Mouse (Mus musculus): ENCODE measurements around the gene Kcnk4. TPM values are rescaled to one million over a fixed set of nuclear protein-coding genes. Genes with fewer than 3 reads are reported as not detected.

Kcnk4 gene
- polyA plus RNA-seq, 1 experiment from 2014 or later: not detected

- H3K4me3 ChIP-seq: peak overlapping the region; percentile 7; the same call in 1 of the 2 replicates
- H3K27ac ChIP-seq: no peak overlapping the region
- H3K9me3 ChIP-seq: no peaks in the 10 kb centered on the region
- peaks cover 39% of the 10 kb centered on the region for H3K27me3 ChIP-seq (ENCODE audit: insufficient read depth, poor library complexity, severe bottlenecking)
- no peak for DNase-seq (ENCODE audit: low spot score)
- H3K4me1 ChIP-seq (replicated peaks): peaks cover 37% of the 10 kb centered on the region
- 90% methylated on average over 20 of the region's 20 CpGs for WGBS
- 0 out of 2 replicates have a peak, but pooled peaks cover 2% of the 10 kb centered on the region for H3K36me3 ChIP-seq
These were observed 5.0 kb upstream of the Kcnk4 start for GRCm38 (mm10) chr19:6939106-6940002.

DNA sequence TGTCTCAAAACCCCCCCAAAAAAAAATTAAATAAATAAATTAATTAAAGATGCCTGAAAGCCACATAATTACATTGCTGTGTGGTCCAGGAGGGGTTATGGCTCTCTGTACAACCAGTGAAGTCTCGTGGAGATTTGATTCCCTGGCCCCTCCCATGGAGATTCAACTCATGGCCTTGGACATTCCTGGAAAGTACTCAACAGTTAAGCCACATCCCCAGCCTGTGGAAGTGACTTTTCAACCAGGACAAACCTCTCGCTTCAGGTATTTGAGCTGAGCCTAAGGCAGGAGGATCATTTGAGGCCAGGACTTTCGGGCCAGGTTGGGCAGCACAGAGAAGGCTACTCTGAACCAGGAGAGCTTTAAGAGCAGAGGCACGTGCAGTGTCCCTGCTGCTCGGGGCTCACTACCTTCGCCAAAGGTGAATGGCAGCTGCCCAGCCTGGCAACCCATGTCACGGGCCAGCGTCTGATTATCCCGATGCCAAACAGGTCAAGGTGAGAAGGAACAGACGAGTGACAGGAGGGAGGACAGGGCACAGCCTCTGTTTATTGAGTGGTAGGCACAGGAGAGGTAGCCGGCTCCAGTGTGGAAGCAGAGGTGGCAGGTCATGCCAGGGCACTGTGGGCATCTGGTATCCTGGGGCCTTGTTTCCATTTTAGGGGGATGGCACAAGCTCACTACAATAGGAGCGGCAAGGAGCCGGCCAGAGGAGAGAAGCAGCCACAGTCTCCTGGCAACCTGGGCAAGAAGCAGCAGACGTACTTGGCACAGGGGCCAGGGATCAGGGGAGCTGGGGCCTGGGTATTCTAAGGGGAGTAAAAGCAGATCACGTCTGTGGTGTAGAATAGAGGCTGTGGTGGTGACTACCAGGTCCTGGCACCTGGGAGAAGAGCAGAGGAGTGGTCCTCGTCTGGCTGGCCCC, 3.5 kb upstream of the Kcnk4 start:
- Histone ChIP-seq H3K36me3 (0 out of 2 replicates have a peak, but pooled peaks cover 2% of the 10 kb centered on the region), H3K4me3 (no peak overlapping the region), H3K9me3 (no peaks in the 10 kb centered on the region), H3K27me3 (ENCODE audit: insufficient read depth, poor library complexity, severe bottlenecking) (peaks cover 55% of the 10 kb centered on the region), H3K4me1 (replicated peaks) (peaks cover 46% of the 10 kb centered on the region), H3K27ac (no peak overlapping the region)
- WGBS: 80% methylated on average over 16 of the region's 16 CpGs
- no peak for DNase-seq (ENCODE audit: low spot score)

- Histone ChIP-seq H3K9me3 (no peaks in the 10 kb centered on the region), H3K4me3 (no peak overlapping the region), H3K4me1 (replicated peaks) (peaks cover 43% of the 10 kb centered on the region), H3K36me3 (0 out of 2 replicates have a peak, but pooled peaks cover 2% of the 10 kb centered on the region), H3K27me3 (ENCODE audit: insufficient read depth, poor library complexity, severe bottlenecking) (peaks cover 70% of the 10 kb centered on the region), H3K27ac (no peak overlapping the region)
- 12% methylated on average over 3 of the region's 3 CpGs for WGBS
- DNase-seq (ENCODE audit: low spot score): no peak
These were observed 2.0 kb upstream of the Kcnk4 start for GRCm38 (mm10) chr19:6936299-6936698.

- Histone ChIP-seq H3K4me1 (replicated peaks) (peaks cover 21% of the 10 kb centered on the region), H3K27ac (peak overlapping the region; percentile 13; the same call in 1 of the 2 replicates), H3K9me3 (no peaks in the 10 kb centered on the region), H3K4me3 (peak overlapping the region; percentile 45), H3K27me3 (ENCODE audit: insufficient read depth, poor library complexity, severe bottlenecking) (peaks cover 91% of the 10 kb centered on the region), H3K36me3 (0 out of 2 replicates have a peak, but pooled peaks cover 2% of the 10 kb centered on the region)
- peak; percentile 34 for DNase-seq (ENCODE audit: low spot score)
- 4% methylated on average over 58 of the region's 58 CpGs for WGBS
These were observed 700 bp downstream of the Kcnk4 start for GRCm38 (mm10) chr19:6933436-6934194.

GRCm38 (mm10) chr19:6933102-6933435, 1.2 kb downstream of the Kcnk4 start:
- H3K9me3 ChIP-seq: no peaks in the 10 kb centered on the region

GRCm38 (mm10) chr19:6932018-6932417, 2.3 kb downstream of the Kcnk4 start:
- H3K9me3 ChIP-seq: no peaks in the 10 kb centered on the region
- H3K4me1 ChIP-seq (replicated peaks): peaks cover 26% of the 10 kb centered on the region
- H3K4me3 ChIP-seq: no peak overlapping the region
- H3K36me3 ChIP-seq: no peaks in the 10 kb centered on the region
- WGBS: 43% methylated on average over 1 of the region's 1 CpGs
- no peak for DNase-seq (ENCODE audit: low spot score)
- H3K27ac ChIP-seq: no peak overlapping the region
- peaks cover 95% of the 10 kb centered on the region for H3K27me3 ChIP-seq (ENCODE audit: insufficient read depth, poor library complexity, severe bottlenecking)

More at GRCm38 (mm10) chr19:6933102-6933435, 1.2 kb downstream of the Kcnk4 start:
- Histone ChIP-seq H3K27ac (no peak overlapping the region), H3K27me3 (ENCODE audit: insufficient read depth, poor library complexity, severe bottlenecking) (peaks cover 91% of the 10 kb centered on the region), H3K4me3 (peak overlapping the region; percentile 45; the same call in 1 of the 2 replicates), H3K4me1 (replicated peaks) (peaks cover 24% of the 10 kb centered on the region), H3K36me3 (no peaks in the 10 kb centered on the region)
- no peak for DNase-seq (ENCODE audit: low spot score)
- 20% methylated on average over 4 of the region's 4 CpGs for WGBS

GRCm38 (mm10) chr19:6931002-6931401, 3.3 kb downstream of the Kcnk4 start:
- H3K36me3 ChIP-seq: no peaks in the 10 kb centered on the region
- no peak overlapping the region for H3K27ac ChIP-seq
- WGBS: 0% methylated on average over 2 of the region's 2 CpGs
- H3K4me3 ChIP-seq: no peak overlapping the region
- H3K9me3 ChIP-seq: 0 out of 2 replicates have a peak, but pooled peaks cover 2% of the 10 kb centered on the region
- peaks cover 35% of the 10 kb centered on the region for H3K4me1 ChIP-seq (replicated peaks)
- no peak for DNase-seq (ENCODE audit: low spot score)
- peaks cover 100% of the 10 kb centered on the region for H3K27me3 ChIP-seq (ENCODE audit: insufficient read depth, poor library complexity, severe bottlenecking)

- Histone ChIP-seq H3K36me3 (no peaks in the 10 kb centered on the region), H3K27ac (no peak overlapping the region), H3K27me3 (ENCODE audit: insufficient read depth, poor library complexity, severe bottlenecking) (peaks cover 100% of the 10 kb centered on the region), H3K4me3 (0 out of 2 replicates have a peak overlapping the region, but pooled peaks have one; percentile 0), H3K9me3 (0 out of 2 replicates have a peak, but pooled peaks cover 2% of the 10 kb centered on the region), H3K4me1 (replicated peaks) (peaks cover 36% of the 10 kb centered on the region)
- WGBS: 8% methylated on average over 9 of the region's 9 CpGs
- DNase-seq (ENCODE audit: low spot score): no peak
These were observed 6.2 kb downstream of the Kcnk4 start for GRCm38 (mm10) chr19:6928080-6928479.

- Histone ChIP-seq H3K9me3 (0 out of 2 replicates have a peak, but pooled peaks cover 2% of the 10 kb centered on the region), H3K27ac (no peak overlapping the region), H3K27me3 (ENCODE audit: insufficient read depth, poor library complexity, severe bottlenecking) (peaks cover 97% of the 10 kb centered on the region), H3K36me3 (no peaks in the 10 kb centered on the region), H3K4me3 (peak overlapping the region; percentile 36), H3K4me1 (replicated peaks) (peaks cover 43% of the 10 kb centered on the region)
- DNase-seq (ENCODE audit: low spot score): peak; percentile 46
- WGBS: 10% methylated on average over 26 of the region's 26 CpGs
These were observed 7.6 kb downstream of the Kcnk4 start for GRCm38 (mm10) chr19:6926559-6927255.

DNA sequence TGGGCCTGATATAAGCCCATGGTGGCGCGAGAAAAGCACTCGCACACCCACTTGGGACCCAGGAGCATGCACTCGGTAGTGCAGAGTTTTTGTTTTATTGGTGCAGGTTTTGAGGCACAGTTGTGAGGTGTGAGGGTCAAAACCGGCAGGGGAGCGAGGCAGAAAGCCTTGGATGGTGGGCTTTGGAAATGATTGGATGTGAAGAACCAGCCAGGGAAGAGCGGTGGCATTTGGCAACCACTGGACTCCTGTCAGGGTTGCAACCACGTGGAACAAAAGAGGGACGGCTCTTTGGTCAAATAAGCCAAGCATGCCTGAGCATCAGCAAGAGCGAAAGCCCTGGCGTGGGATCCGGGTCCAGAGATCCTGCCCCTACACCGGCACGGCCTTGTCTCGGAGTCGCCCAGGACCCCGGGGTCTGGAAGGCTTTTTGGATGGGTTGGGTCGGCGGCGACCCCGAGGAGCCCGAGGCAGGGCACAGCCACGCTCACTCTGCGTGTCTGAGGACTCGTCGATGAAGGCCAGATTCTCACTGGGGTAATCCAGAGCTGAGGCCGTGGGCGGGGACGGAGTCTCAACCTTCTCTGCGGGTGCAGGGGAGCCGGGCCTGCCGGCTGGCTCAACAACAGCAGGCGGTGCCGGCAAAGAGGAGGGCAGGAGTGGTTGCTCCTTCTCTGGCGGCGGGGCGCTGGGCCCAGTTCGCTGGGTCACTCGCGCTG, 8.5 kb downstream of the Kcnk4 start:
- WGBS: 4% methylated on average over 40 of the region's 40 CpGs
- DNase-seq (ENCODE audit: low spot score): peak; percentile 22
- Histone ChIP-seq H3K9me3 (0 out of 2 replicates have a peak, but pooled peaks cover 2% of the 10 kb centered on the region), H3K27me3 (ENCODE audit: insufficient read depth, poor library complexity, severe bottlenecking) (peaks cover 87% of the 10 kb centered on the region), H3K27ac (no peak overlapping the region), H3K36me3 (no peaks in the 10 kb centered on the region), H3K4me3 (peak overlapping the region; percentile 14), H3K4me1 (replicated peaks) (peaks cover 42% of the 10 kb centered on the region)

- WGBS: 2% methylated on average over 9 of the region's 9 CpGs
- no peak within 1 kb of the TSS for H3K27ac ChIP-seq
- H3K9me3 ChIP-seq: 0 out of 2 replicates have a peak, but pooled peaks cover 2% of the 10 kb centered on the region
- peaks cover 82% of the 10 kb centered on the region for H3K27me3 ChIP-seq (ENCODE audit: insufficient read depth, poor library complexity, severe bottlenecking)
- peak within 1 kb of the TSS; percentile 20 for H3K4me3 ChIP-seq
- H3K36me3 ChIP-seq: no peaks in the 10 kb centered on the region
- DNase-seq (ENCODE audit: low spot score): no peak
- H3K4me1 ChIP-seq (replicated peaks): peaks cover 48% of the 10 kb centered on the region
These were observed 9.1 kb downstream of the Kcnk4 start, which contains the start of gene Catsperz for GRCm38 (mm10) chr19:6925307-6925573. Gene Catsperz (minus strand): TSS chr19:6925380.

All from hindbrain, embryonic 10.5 days (tissue).